Mouse (Mus musculus) frontal cortex, adult (tissue): ENCODE results near the gene Upf3b.
"Not testable (repeated sequence)": the region's sequence is repeated elsewhere in the genome, so short reads cannot be mapped to it uniquely, and the experiment has no call there.

Experiments used
- ATAC-seq: cut with Nextera tagmentation; 2 replicates; pipeline ENCODE4 v1.9.2; 2017; ENCODE audit warnings: mild to moderate bottlenecking, moderate library complexity, mixed read lengths; ENCODE audit not compliant: low TSS enrichment

Upf3b gene

DNA sequence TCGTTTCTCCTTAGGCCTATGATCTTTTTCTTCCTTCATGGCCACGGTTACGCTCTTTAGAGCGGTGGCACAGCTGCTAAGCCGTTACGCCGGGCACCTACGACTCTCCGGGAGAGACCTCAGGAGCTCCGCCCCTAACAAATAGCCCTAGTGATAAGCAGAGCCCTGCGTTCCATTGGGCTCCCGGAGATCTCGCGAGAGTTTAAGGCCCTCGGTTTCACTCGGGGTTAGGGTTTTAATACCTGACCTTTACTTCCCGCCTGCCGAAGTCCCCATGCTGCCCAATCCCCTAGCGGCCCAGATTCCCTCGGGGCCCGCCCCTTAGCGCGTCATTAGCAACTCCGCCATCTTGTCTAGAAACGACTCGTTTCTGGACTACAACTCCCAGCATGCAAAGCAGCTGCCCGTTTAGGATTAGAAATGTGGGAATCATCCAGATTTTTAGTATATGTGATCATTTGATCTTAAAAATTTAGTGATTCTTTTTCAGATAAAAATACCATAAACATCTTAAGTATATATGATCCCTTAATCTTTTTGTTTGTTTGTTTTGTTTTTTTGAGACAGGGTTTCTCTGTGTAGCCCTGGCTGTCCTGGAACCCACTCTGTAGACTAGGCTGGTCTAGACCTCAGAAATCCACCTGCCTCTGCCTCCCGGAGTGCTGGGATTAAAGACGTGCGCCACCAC, at the start of gene Upf3b:
Upf3b (minus strand) TSS at position 130 of the 688 bp plus-strand sequence.
- peak; percentile 99 for ATAC-seq

GRCm38 (mm10) chrX:37157839-37158238, 47.7 kb upstream of the Upf3b start:
- ATAC-seq: no peak

GRCm38 (mm10) chrX:37144954-37145353, 34.8 kb upstream of the Upf3b start:
- no peak for ATAC-seq

DNA sequence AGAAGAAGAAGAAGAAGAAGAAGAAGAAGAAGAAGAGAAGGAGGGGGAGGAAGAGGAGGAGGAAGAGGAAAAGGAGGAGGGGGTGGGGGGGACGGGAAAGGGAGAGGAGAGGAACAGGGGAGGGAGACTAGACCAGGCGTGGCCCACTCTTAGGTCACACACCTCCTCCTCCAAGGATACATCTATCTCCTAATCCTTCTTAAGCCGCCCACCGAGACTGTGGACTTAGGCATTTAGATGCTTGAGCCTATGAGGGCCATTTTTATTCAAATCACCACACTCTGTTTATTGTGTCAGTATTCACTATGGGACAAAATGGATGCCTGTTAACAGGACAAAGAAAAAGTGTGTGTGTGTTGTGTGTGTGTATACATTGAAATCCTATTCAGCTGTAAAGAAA, 34.4 kb upstream of the Upf3b start:
- not testable (repeated sequence) for ATAC-seq

DNA sequence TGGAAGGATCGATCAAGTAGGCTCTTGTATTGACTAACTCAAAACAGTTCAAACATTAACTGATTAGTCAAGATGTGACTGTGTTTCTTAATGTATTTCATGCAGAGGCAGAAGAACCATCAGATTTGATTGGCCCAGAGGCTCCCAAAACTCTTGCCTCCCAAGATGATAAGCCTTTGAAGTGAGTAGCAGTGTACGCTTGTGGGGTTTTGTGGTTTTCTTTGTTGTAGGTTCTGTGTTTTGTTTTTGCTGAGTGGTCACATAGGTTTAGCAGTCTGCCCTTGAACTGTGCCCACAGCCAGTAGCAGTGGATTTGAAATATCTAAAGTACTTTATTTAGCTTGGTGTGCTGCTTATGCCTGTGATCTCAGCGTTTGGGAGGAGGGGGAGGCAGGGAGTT, 31.6 kb upstream of the Upf3b start:
- no peak for ATAC-seq

DNA sequence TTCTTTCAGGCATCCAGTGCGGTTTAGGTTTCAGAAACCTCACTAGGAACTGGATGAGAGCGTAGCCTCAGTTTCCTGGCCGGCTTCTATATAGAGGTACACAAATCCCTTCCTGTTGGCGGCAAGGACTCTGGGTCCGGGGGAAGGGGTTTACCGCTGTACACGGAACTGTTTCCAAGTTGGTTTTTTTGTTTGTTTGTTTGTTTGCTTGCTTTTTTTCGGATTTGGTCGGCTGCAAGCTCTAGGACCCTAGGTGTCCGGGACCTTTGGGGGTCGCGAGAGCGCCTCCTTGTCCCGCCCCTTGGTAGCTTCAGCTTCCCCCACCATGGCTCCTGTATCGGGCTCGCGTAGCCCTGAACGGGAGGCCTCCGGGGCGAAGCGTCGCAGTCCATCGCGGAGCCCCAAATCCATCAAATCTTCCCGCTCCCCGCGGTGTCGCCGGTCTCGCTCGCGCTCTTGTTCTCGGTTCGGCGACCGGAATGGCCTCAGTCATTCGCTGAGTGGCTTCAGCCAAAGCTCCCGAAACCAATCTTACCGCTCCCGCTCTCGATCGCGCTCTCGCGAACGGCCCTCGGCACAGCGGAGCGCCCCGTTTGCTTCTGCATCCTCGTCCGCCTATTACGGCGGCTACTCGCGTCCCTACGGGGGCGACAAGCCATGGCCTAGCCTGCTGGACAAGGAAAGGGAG, 16.7 kb upstream of the Upf3b start, which contains the start of gene Nkap:
Nkap (plus strand) TSS at position 125 of the 688 bp plus-strand sequence.
- peak; percentile 99 for ATAC-seq

- ATAC-seq: no peak
Measured at GRCm38 (mm10) chrX:37125511-37125910, 15.4 kb upstream of the Upf3b start.

DNA sequence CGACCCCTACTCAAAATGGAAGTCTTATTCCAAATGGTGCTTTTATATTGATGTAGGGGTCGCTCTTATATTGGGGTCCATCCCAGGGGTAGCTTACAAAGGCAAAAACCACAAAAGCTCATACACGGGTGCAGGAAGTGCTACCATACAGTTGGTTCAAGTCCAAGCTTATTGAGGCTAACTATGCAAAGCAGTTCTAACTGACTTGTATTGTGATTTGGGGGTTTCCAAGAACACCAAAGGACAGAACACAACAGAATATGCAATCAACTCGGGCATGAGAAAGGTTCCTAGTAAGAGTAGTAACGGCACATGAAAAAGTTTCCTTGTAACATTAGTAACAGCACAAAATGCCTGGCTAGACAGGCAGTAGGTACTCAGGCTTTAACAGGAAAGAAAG, 10.1 kb upstream of the Upf3b start:
- no peak for ATAC-seq

- ATAC-seq: no peak
Measured at GRCm38 (mm10) chrX:37119585-37119984, 9.5 kb upstream of the Upf3b start.

DNA sequence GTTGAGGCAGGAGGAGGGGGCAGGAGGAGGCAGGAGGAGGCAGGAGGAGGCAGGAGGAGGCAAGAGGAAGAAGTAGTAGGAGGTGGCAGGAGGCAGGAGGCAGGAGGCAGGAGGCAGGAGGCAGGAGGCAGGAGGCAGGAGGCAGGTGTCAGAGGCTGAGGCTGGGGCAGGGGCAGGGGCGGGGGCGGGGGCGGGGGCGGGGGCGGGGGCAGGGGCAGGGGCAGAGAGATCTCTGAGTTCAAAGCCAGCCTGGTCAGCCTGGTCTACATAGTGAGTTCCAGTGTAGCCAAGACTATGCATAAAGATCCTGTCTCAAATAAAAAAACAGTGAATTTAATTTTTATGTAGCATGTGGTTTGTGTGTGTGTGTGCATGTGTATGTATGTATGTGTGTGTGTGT, 7.0 kb upstream of the Upf3b start:
- no peak for ATAC-seq

DNA sequence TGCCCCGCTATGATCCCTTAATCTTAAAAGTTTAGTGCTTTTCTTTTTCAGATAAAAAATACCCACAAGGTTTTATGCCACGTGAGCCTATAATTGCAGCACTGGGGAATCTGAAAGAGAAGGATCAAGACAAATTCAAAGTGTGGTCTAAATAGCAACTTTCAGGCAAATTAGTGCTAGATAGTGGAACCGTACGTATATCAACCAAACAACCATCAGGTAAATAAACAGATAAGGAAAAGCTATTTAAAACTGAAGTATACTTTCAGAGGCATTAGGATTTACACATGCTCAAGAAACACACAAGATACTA, 715 bp upstream of the Upf3b start:
- ATAC-seq: no peak

- ATAC-seq: peak; percentile 84
Measured at GRCm38 (mm10) chrX:37109526-37110192, 463 bp downstream of the Upf3b start.

DNA sequence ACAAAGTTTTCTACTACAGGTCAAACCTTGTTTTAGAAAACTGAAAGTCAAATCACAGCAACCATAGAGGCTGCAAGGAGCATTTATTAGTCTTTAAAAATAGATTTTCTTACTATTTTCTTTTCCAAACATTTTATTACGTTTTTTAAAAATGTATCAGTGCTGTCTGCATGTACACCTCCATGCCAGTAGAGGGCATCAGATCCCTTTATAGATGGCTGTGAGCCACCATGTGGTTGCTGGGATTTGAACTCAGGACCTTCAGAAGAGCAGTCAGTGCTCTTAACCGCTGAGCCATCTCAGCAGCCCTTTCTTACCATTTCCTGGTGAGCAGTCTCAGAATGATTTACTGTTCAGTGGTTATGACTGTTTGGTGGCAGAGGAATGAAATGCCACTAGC, 6.3 kb downstream of the Upf3b start:
- ATAC-seq: no peak

- ATAC-seq: no peak
Measured at GRCm38 (mm10) chrX:37098681-37099080, 11.4 kb downstream of the Upf3b start.

- ATAC-seq: no peak
Measured at GRCm38 (mm10) chrX:37095106-37095768, 14.9 kb downstream of the Upf3b start.

DNA sequence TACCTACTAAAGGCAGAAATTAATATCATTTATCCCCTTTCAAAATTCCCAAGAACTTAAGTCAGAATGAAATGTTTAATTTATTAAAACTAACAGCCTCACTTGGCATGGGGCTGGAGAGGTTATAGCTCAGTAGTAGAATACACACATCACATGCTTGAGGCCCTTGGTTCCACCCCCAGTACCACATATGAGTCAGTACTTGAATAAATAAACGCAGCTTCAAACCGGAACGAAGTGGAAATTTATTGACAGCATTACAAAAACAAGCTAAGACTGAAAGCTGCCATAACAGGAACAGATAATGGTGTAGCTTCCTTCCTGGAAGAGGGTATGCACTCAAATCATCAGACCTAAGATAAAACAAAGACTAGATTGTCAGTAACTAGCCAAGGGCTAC, 18.7 kb downstream of the Upf3b start:
- ATAC-seq: no peak

GRCm38 (mm10) chrX:37088778-37089177, 21.3 kb downstream of the Upf3b start:
- no peak for ATAC-seq

DNA sequence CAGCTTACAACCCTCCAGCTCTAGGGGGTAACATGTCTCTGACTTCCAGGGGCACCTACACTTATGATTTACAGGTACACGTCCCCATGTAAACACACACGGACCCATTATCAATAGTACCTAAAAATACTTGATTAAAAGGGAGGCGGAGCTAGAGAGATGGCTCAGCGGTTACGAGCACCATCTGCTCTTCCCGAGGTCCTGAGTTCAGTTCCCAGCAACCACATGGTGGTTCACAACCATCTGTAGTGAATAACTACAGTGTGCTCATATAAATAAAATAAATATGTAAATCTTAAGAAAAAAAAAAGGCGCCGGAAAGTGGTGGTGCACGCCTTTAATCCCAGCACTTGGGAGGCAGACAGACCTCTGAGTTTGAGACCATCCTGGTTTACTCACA, 24.5 kb downstream of the Upf3b start:
- ATAC-seq: no peak

- ATAC-seq: peak; percentile 97
Measured at GRCm38 (mm10) chrX:37084927-37085660, 25.0 kb downstream of the Upf3b start, which contains the start of gene Rpl39. Rpl39 (minus strand) TSS chrX:37085402.

- ATAC-seq: peak; percentile 64
Measured at GRCm38 (mm10) chrX:37084318-37084926, 25.7 kb downstream of the Upf3b start.

GRCm38 (mm10) chrX:37081194-37081593, 28.9 kb downstream of the Upf3b start:
- no peak for ATAC-seq
